Mouse (Mus musculus): ENCODE results near the gene Duox1. TPM values are rescaled to one million over a fixed set of nuclear protein-coding genes. Genes with fewer than 3 reads are reported as not detected.
A peak's percentile ranks its signal among the peaks of the same experiment; 100 is the strongest.

The Duox1 gene
- polyA plus RNA-seq, 1 experiment from 2014 or later = 0.10 TPM

DNA sequence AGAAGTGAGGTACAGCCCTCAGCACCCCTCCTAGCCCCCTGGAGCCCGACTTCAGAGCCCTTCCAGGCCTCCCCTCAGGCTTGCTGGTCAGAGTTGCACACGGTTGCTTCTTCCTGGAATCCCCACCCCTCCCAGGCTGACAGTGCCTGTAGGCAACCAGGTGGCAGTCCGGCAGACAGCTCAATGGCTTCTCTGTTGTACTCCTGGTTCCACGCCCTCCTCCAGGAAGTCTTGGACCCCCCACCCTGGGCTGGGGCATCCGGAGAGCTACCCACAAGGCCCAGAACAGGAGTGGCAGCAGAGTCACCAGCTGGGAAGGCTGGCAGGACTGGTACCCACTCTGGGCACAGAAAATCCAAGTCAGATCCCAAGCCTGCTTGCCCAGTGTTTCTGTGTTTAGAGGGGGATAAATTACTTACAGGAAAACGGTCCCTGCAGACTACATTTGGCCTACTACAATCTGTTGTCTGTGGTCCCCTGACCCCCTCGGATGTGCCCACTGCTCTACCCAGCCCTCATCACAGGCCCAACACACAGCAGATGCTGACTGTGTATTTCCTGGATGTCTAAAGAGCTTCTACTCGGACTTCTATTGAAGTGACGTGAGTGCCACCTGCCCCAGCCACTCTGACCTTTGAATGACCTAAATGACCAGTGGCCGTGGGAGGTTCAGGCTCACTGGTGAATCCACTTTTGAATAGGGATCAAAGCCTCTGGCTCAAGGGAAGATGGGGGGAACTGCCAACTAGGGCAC, 46.6 kb downstream of the Duox1 start:
- no peak overlapping the region for H3K4me2 ChIP-seq
- no peak overlapping the region for H3K9ac ChIP-seq (replicated peaks)
- H3K9me3 ChIP-seq (replicated peaks) = no peaks in the 10 kb centered on the region
- 57% methylated on average over 10 of the region's 10 CpGs for WGBS
- no peak overlapping the region for H3K4me3 ChIP-seq (replicated peaks)
- no peak for ATAC-seq (ENCODE audit: low FRiP score)
- no peaks in the 10 kb centered on the region for H3K27me3 ChIP-seq (replicated peaks)
- H3K36me3 ChIP-seq = peaks cover 18% of the 10 kb centered on the region
- H3K27ac ChIP-seq (replicated peaks) = no peak overlapping the region
- peaks cover 30% of the 10 kb centered on the region for H3K4me1 ChIP-seq

DNA sequence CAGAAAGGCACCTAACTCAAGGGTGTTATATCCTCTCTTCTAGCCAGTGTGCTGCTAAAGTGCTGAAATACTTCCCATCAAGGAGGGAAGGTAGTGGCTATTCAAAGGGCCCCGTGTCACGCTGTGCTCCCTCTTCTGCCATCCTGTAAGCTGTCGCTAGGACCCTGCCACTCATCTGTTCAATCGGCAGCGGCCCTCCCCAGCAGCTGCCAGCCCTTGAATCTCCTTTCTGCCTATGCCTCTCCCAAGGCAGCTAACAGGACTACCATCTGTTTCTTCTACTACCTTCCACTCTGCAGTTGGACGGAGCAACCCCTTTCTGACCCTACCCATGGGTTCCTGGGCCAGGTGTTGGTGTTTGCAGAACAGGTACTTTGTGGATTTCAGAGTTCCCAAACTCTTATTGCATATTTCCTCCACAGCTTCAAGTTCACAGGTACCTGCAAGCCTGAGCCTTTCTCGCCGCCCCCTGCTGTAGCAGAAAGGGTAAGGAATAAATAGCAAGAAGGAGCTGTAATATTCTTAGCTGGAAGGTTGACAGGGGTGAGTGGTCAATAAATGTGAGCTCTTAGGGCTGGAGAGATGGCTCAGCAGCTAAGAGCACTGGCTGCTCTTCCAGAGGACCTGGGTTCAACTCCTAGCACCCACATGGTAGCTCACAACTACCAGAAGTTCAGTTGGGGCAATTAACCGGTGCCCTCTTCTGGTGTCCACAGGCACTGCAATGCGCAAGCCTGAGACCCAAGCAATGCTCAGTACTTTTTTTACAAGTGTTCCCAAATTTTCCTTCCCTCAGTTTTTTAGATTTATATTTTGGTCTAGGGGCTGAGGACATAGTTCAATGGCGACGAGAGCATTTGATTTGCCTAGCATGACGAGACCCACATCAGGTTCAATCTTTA, 47.4 kb downstream of the Duox1 start:
- no peak for ATAC-seq (ENCODE audit: low FRiP score)
- H3K9me3 ChIP-seq (replicated peaks) = no peaks in the 10 kb centered on the region
- H3K27ac ChIP-seq (replicated peaks) = no peak overlapping the region
- peaks cover 9% of the 10 kb centered on the region for H3K36me3 ChIP-seq
- no peaks in the 10 kb centered on the region for H3K27me3 ChIP-seq (replicated peaks)
- 75% methylated on average over 13 of the region's 13 CpGs for WGBS
- H3K4me1 ChIP-seq = peaks cover 38% of the 10 kb centered on the region
- no peak overlapping the region for H3K9ac ChIP-seq (replicated peaks)
- H3K4me3 ChIP-seq (replicated peaks) = no peak overlapping the region
- no peak overlapping the region for H3K4me2 ChIP-seq

DNA sequence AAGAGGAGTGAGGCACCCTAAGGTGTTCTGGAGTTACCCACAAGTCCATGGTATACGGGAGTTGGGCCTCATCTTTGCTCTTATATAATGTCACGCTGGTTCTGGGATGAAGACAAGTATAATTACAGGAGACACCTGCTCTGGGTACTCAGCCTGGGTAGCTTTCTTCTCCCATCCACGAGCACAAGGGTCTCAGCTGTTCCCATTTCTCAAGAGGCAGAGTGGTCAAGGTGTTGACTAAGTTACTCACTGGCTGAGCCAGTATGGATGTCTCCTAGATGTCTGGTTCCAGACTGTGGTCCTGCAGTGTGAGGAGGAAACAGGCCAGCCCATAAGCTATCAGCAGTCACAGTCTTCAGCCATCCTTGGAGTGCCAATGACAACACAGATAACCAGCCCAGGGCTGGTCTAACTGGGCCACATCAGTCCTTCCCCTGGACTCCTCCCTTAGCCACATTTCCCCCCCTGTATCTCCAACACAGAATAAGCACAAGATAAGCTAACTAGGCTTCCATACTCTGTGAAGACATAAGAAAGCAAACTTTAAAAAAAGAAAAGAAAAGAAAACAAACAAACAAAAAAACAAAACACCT, 49.0 kb downstream of the Duox1 start:
- Histone ChIP-seq H3K4me3 (replicated peaks) (no peak overlapping the region), H3K9me3 (replicated peaks) (no peaks in the 10 kb centered on the region), H3K36me3 (peaks cover 4% of the 10 kb centered on the region; the same call in 1 of the 2 replicates), H3K4me1 (peaks cover 44% of the 10 kb centered on the region), H3K4me2 (no peak overlapping the region), H3K27me3 (replicated peaks) (no peaks in the 10 kb centered on the region), H3K27ac (replicated peaks) (no peak overlapping the region), H3K9ac (replicated peaks) (no peak overlapping the region)
- 81% methylated on average over 3 of the region's 3 CpGs for WGBS
- ATAC-seq (ENCODE audit: low FRiP score) = no peak

- H3K4me2 ChIP-seq = peak overlapping the region; percentile 68
- no peak overlapping the region for H3K4me3 ChIP-seq (replicated peaks)
- H3K27me3 ChIP-seq (replicated peaks) = no peaks in the 10 kb centered on the region
- H3K4me1 ChIP-seq = peaks cover 48% of the 10 kb centered on the region
- 87% methylated on average over 10 of the region's 10 CpGs for WGBS
- no peaks in the 10 kb centered on the region for H3K9me3 ChIP-seq (replicated peaks)
- no peak overlapping the region for H3K27ac ChIP-seq (replicated peaks)
- no peaks in the 10 kb centered on the region; the same call in 1 of the 2 replicates for H3K36me3 ChIP-seq
- H3K9ac ChIP-seq (replicated peaks) = no peak overlapping the region
- ATAC-seq (ENCODE audit: low FRiP score) = no peak
Observed at GRCm38 (mm10) chr2:122365244-122365866, 49.9 kb downstream of the Duox1 start.

DNA sequence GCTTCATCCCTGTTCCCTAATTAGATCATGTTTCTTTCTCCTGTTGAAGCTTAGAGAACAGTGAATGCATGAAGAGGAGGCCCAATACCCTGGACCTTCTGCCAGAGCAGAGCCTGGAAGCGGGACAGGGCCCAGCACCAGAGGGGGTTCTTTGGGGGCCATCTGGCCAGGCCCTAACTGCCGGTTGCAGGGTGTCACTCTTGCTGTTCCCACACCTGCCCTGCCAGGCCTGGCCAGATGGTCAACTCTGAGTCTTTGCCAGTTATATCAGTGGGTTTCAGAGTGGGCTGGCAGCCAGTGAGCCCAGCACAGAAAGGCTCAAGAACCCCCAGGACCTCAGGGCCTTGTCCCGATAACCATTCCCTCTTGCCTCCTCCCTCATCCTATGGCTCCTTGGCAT, 50.6 kb downstream of the Duox1 start:
- H3K27ac ChIP-seq (replicated peaks) = no peak overlapping the region
- WGBS = 54% methylated on average over 3 of the region's 3 CpGs
- no peak for ATAC-seq (ENCODE audit: low FRiP score)
- no peaks in the 10 kb centered on the region; the same call in 1 of the 2 replicates for H3K36me3 ChIP-seq
- peaks cover 48% of the 10 kb centered on the region for H3K4me1 ChIP-seq
- H3K27me3 ChIP-seq (replicated peaks) = no peaks in the 10 kb centered on the region
- H3K9me3 ChIP-seq (replicated peaks) = no peaks in the 10 kb centered on the region
- no peak overlapping the region for H3K9ac ChIP-seq (replicated peaks)
- H3K4me3 ChIP-seq (replicated peaks) = peak overlapping the region; percentile 91
- H3K4me2 ChIP-seq = peak overlapping the region; percentile 68

GRCm38 (mm10) chr2:122366706-122367105, 51.2 kb downstream of the Duox1 start:
- Histone ChIP-seq H3K9me3 (replicated peaks) (no peaks in the 10 kb centered on the region), H3K4me2 (peak overlapping the region; percentile 68), H3K4me1 (peaks cover 48% of the 10 kb centered on the region), H3K27me3 (replicated peaks) (no peaks in the 10 kb centered on the region), H3K36me3 (no peaks in the 10 kb centered on the region; the same call in 1 of the 2 replicates), H3K9ac (replicated peaks) (peak overlapping the region; percentile 96; the same call in 1 of the 2 replicates), H3K4me3 (replicated peaks) (peak overlapping the region; percentile 91), H3K27ac (replicated peaks) (no peak overlapping the region)
- 29% methylated on average over 5 of the region's 5 CpGs for WGBS
- no peak for ATAC-seq (ENCODE audit: low FRiP score)

GRCm38 (mm10) chr2:122367181-122367580, 51.7 kb downstream of the Duox1 start:
- Histone ChIP-seq H3K27ac (replicated peaks) (0 out of 2 replicates have a peak overlapping the region, but pooled peaks have one; percentile 10), H3K36me3 (no peaks in the 10 kb centered on the region; the same call in 1 of the 2 replicates), H3K27me3 (replicated peaks) (no peaks in the 10 kb centered on the region), H3K4me3 (replicated peaks) (peak overlapping the region; percentile 91), H3K4me1 (peaks cover 44% of the 10 kb centered on the region), H3K9me3 (replicated peaks) (no peaks in the 10 kb centered on the region), H3K4me2 (peak overlapping the region; percentile 68), H3K9ac (replicated peaks) (peak overlapping the region; percentile 96)
- 15% methylated on average over 4 of the region's 4 CpGs for WGBS
- no peak for ATAC-seq (ENCODE audit: low FRiP score)

- WGBS = 10% methylated on average over 4 of the region's 4 CpGs
- ATAC-seq (ENCODE audit: low FRiP score) = no peak
- H3K9ac ChIP-seq (replicated peaks) = peak overlapping the region; percentile 96
- H3K4me2 ChIP-seq = peak overlapping the region; percentile 68
- no peak overlapping the region for H3K27ac ChIP-seq (replicated peaks)
- H3K4me1 ChIP-seq = peaks cover 39% of the 10 kb centered on the region
- H3K27me3 ChIP-seq (replicated peaks) = no peaks in the 10 kb centered on the region
- peak overlapping the region; percentile 91 for H3K4me3 ChIP-seq (replicated peaks)
- no peaks in the 10 kb centered on the region; the same call in 1 of the 2 replicates for H3K36me3 ChIP-seq
- H3K9me3 ChIP-seq (replicated peaks) = no peaks in the 10 kb centered on the region
Observed at GRCm38 (mm10) chr2:122367701-122368080, 52.2 kb downstream of the Duox1 start.

GRCm38 (mm10) chr2:122368081-122368971, 52.9 kb downstream of the Duox1 start:
- H3K27me3 ChIP-seq (replicated peaks) = no peaks in the 10 kb centered on the region
- peak overlapping the region; percentile 68 for H3K4me2 ChIP-seq
- no peaks in the 10 kb centered on the region; the same call in 1 of the 2 replicates for H3K36me3 ChIP-seq
- no peaks in the 10 kb centered on the region for H3K9me3 ChIP-seq (replicated peaks)
- H3K9ac ChIP-seq (replicated peaks) = peak overlapping the region; percentile 96
- peaks cover 38% of the 10 kb centered on the region for H3K4me1 ChIP-seq
- H3K27ac ChIP-seq (replicated peaks) = peak overlapping the region; percentile 78
- ATAC-seq (ENCODE audit: low FRiP score) = peak; percentile 55
- 0% methylated on average over 43 of the region's 55 CpGs for WGBS
- H3K4me3 ChIP-seq (replicated peaks) = peak overlapping the region; percentile 91

GRCm38 (mm10) chr2:122368995-122369739, 53.7 kb downstream of the Duox1 start, which contains the start of gene Shf:
Shf (minus strand) TSS chr2:122369162.
- Histone ChIP-seq H3K9me3 (replicated peaks) (no peaks in the 10 kb centered on the region), H3K36me3 (no peaks in the 10 kb centered on the region), H3K4me3 (replicated peaks) (peak within 1 kb of the TSS; percentile 91), H3K4me1 (peaks cover 38% of the 10 kb centered on the region), H3K27ac (replicated peaks) (peak within 1 kb of the TSS; percentile 78), H3K9ac (replicated peaks) (peak within 1 kb of the TSS; percentile 96), H3K27me3 (replicated peaks) (no peaks in the 10 kb centered on the region), H3K4me2 (peak within 1 kb of the TSS; percentile 68)
- under 1% methylated on average over 30 of the region's 54 CpGs for WGBS
- peak; percentile 92 for ATAC-seq (ENCODE audit: low FRiP score)

Measured in neural tube, embryonic 15.5 days (tissue).